Mouse (Mus musculus) limb, embryonic 14.5 days (tissue): ENCODE measurements around the gene Mipol1. TPM values are rescaled to one million over a fixed set of nuclear protein-coding genes. Genes with fewer than 3 reads are reported as not detected.

ENCODE experiments used
- ATAC-seq: fragments of 200-750 bp; cut with Nextera tagmentation; 2 replicates; pipeline ENCODE4 v1.8.0; 2017; ENCODE audit warnings: low read depth, moderate number of reproducible peaks, moderate TSS enrichment; ENCODE audit not compliant: low FRiP score
- DNase-seq: peaks from one replicate; pipeline ENCODE4 v3.0.0-alpha.2; 2015; ENCODE audit warnings: low spot score
- H3K27ac ChIP-seq: fragments of 300-500 bp; sonication (generic); replicated peaks from 2 replicates; pipeline ENCODE4 v1.5.1; 2014; ENCODE audit warnings: low read depth, mild to moderate bottlenecking, low read length, moderate library complexity, mixed read lengths
- H3K27me3 ChIP-seq: fragments of 300-500 bp; sonication (generic); 2 replicates; pipeline ENCODE4 v1.6.1; 2014; ENCODE audit warnings: low read length, mixed read lengths; ENCODE audit not compliant: control insufficient read depth, insufficient read depth
- H3K36me3 ChIP-seq: fragments of 300-500 bp; sonication (generic); 2 replicates; pipeline ENCODE4 v1.6.1; 2014; ENCODE audit warnings: mild to moderate bottlenecking, low read length, moderate library complexity, mixed read lengths; ENCODE audit not compliant: control insufficient read depth, insufficient read depth
- H3K4me1 ChIP-seq: fragments of 300-500 bp; sonication (generic); 2 replicates; pipeline ENCODE4 v1.6.1; 2014; ENCODE audit warnings: antibody characterized with exemption, low read length, mixed read lengths; ENCODE audit not compliant: control insufficient read depth, insufficient read depth
- H3K4me2 ChIP-seq: fragments of 300-500 bp; sonication (generic); replicated peaks from 2 replicates; pipeline ENCODE4 v1.6.1; 2014; ENCODE audit warnings: low read depth, mild to moderate bottlenecking, low read length, moderate library complexity; ENCODE audit not compliant: severe bottlenecking
- H3K4me3 ChIP-seq: fragments of 300-500 bp; sonication (generic); replicated peaks from 2 replicates; pipeline ENCODE4 v1.5.1; 2014; ENCODE audit warnings: low read length
- H3K9ac ChIP-seq: fragments of 300-500 bp; sonication (generic); 2 replicates; pipeline ENCODE4 v1.6.1; 2014; ENCODE audit warnings: mild to moderate bottlenecking, low read depth, low read length, moderate library complexity; ENCODE audit not compliant: severe bottlenecking
- H3K9me3 ChIP-seq: fragments of 300-500 bp; sonication (generic); 2 replicates; pipeline ENCODE4 v1.6.1; 2016; ENCODE audit warnings: low read length; ENCODE audit not compliant: control insufficient read depth
- POLR2A ChIP-seq: fragments of 200-500 bp; IDR thresholded peaks from 2 replicates; pipeline ENCODE4 v1.8.0; 2012; ENCODE audit warnings: inconsistent platforms, mild to moderate bottlenecking, moderate library complexity, borderline replicate concordance; ENCODE audit not compliant: insufficient read depth, insufficient read length; ENCODE audit errors: extremely low read depth
- WGBS: fragments of 180-500 bp; shearing (Covaris S2); extraction: QIAGEN DNeasy Blood & Tissue Kit; methylation state at CpG from one replicate; pipeline ENCODE4 v1.1.7; 2014; 5-methylcytosine and 5-hydroxymethylcytosine counted together
- polyA plus RNA-seq, 2 experiments: library from polyadenylated mRNA; depleted of rRNA in 1 of 2; stranded (reverse) in 1 of 2; unstranded in 1 of 2; fragments of >200 nt; fragmentation: Nextera tagmentation in 1 of 2; extraction: Ambion mirVana in 1 of 2; gene quantifications; 2 replicates each; pipeline versions ENCODE4 v1.2.1 to v1.2.3; 2012 to 2014

Gene Mipol1
- polyA plus RNA-seq, 2 experiments, result 5.3 to 8.2 TPM

GRCm38 (mm10) chr12:57243671-57244495 is 13.7 kb downstream of the Mipol1 start:
- ATAC-seq, result no peak
- 90% methylated on average over 5 of the region's 5 CpGs for WGBS

GRCm38 (mm10) chr12:57258572-57258971 is 28.3 kb downstream of the Mipol1 start:
- TF ChIP-seq POLR2A, result no peak
- H3K27ac ChIP-seq, result no peak overlapping the region
- DNase-seq, result no peak
- H3K4me1 ChIP-seq, result no peaks in the 10 kb centered on the region
- no peak overlapping the region for H3K4me2 ChIP-seq
- H3K36me3 ChIP-seq, result no peaks in the 10 kb centered on the region
- no peak for ATAC-seq
- no peak overlapping the region for H3K4me3 ChIP-seq
- no peaks in the 10 kb centered on the region for H3K9me3 ChIP-seq
- no peak overlapping the region for H3K9ac ChIP-seq
- 65% methylated on average over 2 of the region's 2 CpGs for WGBS
- H3K27me3 ChIP-seq, result no peaks in the 10 kb centered on the region

More at GRCm38 (mm10) chr12:57243671-57244495, 13.7 kb downstream of the Mipol1 start:
- DNase-seq, result no peak
- H3K27me3 ChIP-seq, result no peaks in the 10 kb centered on the region
- no peak overlapping the region for H3K27ac ChIP-seq
- H3K4me1 ChIP-seq, result no peaks in the 10 kb centered on the region
- no peak overlapping the region for H3K4me3 ChIP-seq
- peaks cover 30% of the 10 kb centered on the region for H3K36me3 ChIP-seq
- TF ChIP-seq POLR2A, result no peak
- no peaks in the 10 kb centered on the region for H3K9me3 ChIP-seq
- no peak overlapping the region for H3K9ac ChIP-seq
- no peak overlapping the region for H3K4me2 ChIP-seq

- Histone ChIP-seq H3K9me3 (no peaks in the 10 kb centered on the region), H3K4me3 (no peak overlapping the region), H3K4me1 (no peaks in the 10 kb centered on the region), H3K9ac (no peak overlapping the region), H3K4me2 (no peak overlapping the region), H3K27ac (no peak overlapping the region), H3K36me3 (no peaks in the 10 kb centered on the region), H3K27me3 (no peaks in the 10 kb centered on the region)
- no peak for DNase-seq
- TF ChIP-seq POLR2A, result no peak
- ATAC-seq, result no peak
- WGBS, result 26% methylated on average over 1 of the region's 1 CpGs
Measured at GRCm38 (mm10) chr12:57275456-57275855, 45.2 kb downstream of the Mipol1 start.

GRCm38 (mm10) chr12:57281155-57282114 is 51.2 kb downstream of the Mipol1 start:
- no peak for ATAC-seq
- Histone ChIP-seq H3K9me3 (no peaks in the 10 kb centered on the region), H3K27ac (no peak overlapping the region), H3K4me3 (no peak overlapping the region), H3K4me2 (no peak overlapping the region), H3K27me3 (no peaks in the 10 kb centered on the region), H3K9ac (no peak overlapping the region), H3K36me3 (no peaks in the 10 kb centered on the region), H3K4me1 (no peaks in the 10 kb centered on the region)
- WGBS, result 44% methylated on average over 3 of the region's 3 CpGs
- TF ChIP-seq POLR2A, result no peak
- DNase-seq, result peak; percentile 52
